Mouse (Mus musculus) megakaryocyte, embryonic 14.5 days (primary cell): ENCODE results near the gene Atrip. TPM values are rescaled to one million over a fixed set of nuclear protein-coding genes. Genes with fewer than 3 reads are reported as not detected.

Source experiments
- H3K27me3 ChIP-seq: replicated peaks from 2 replicates; pipeline ENCODE3; 2012; ENCODE audit warnings: inconsistent platforms
- H3K36me3 ChIP-seq: replicated peaks from 2 replicates; pipeline ENCODE3; 2012; ENCODE audit warnings: low read length, inconsistent platforms, mixed read lengths
- H3K4me1 ChIP-seq: 2 replicates; pipeline ENCODE4 v1.6.1; 2012; ENCODE audit warnings: inconsistent platforms
- H3K4me3 ChIP-seq: replicated peaks from 2 replicates; pipeline ENCODE3; 2012; ENCODE audit warnings: moderate library complexity, mild to moderate bottlenecking, inconsistent platforms
- H3K9me3 ChIP-seq: 2 replicates; pipeline ENCODE4 v1.6.1; 2012; ENCODE audit warnings: inconsistent platforms
- FLI1 ChIP-seq: IDR thresholded peaks from 2 replicates; pipeline ENCODE4 v1.6.1; 2012; ENCODE audit warnings: low read length, inconsistent platforms, mixed read lengths
- GATA1 ChIP-seq: IDR thresholded peaks from 3 replicates; pipeline ENCODE4 v1.6.1; 2012; ENCODE audit warnings: mixed read lengths, low read length, inconsistent platforms, borderline replicate concordance
- polyA plus RNA-seq: library from polyadenylated mRNA; stranded (reverse); fragments of >175 nt; gene quantifications from 2 replicates; pipeline ENCODE4 v1.2.3, GENCODE M21; 2012; ENCODE audit warnings: low replicate concordance; ENCODE audit not compliant: insufficient read depth

Gene Atrip
- polyA plus RNA-seq, 1 experiment = 2.8 TPM

DNA sequence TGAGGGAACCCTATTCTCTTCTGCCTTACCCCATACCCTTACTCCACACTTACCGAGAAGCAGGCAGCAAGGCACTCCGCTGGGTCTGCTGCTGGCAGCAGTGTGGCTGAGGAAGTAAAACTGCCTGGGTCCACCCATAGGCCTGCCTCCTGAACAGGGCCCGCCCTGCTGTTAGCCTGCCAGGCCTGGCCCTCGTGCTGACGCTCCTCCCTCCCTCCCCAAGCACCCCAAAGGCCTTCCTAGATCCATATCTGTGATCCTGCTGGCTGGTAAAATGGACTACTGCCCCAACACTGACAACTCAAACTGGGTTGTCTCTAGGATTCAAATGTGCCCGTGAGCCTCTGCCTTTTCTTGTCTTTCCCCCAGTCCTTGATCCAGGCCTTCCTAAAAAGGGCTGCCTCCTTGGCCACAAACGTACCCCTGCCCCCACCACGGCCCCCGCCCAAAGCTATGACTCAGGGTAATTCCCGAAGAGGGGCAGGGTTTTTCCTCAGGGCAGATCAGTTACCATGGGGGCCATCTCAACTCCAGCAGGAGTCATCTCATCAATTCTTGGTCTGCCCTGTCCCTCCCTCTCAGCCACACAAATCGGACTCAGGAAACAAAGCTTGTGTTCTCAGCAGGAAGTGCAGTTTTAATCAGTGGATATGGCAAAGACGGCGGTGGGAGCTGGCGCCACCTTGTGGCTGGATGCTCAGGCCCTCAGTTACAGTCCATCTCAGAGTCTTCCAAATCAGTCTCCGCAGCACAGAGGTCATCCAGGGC lies 14.6 kb downstream of the Atrip start, which contains the start of gene Trex1:
TSS of gene Trex1 (minus strand) at position 599 of the 768 bp plus-strand sequence.
- Histone ChIP-seq H3K4me3 (peak within 1 kb of the TSS; percentile 90), H3K4me1 (peaks cover 67% of the 10 kb centered on the region), H3K9me3 (no peaks in the 10 kb centered on the region)

DNA sequence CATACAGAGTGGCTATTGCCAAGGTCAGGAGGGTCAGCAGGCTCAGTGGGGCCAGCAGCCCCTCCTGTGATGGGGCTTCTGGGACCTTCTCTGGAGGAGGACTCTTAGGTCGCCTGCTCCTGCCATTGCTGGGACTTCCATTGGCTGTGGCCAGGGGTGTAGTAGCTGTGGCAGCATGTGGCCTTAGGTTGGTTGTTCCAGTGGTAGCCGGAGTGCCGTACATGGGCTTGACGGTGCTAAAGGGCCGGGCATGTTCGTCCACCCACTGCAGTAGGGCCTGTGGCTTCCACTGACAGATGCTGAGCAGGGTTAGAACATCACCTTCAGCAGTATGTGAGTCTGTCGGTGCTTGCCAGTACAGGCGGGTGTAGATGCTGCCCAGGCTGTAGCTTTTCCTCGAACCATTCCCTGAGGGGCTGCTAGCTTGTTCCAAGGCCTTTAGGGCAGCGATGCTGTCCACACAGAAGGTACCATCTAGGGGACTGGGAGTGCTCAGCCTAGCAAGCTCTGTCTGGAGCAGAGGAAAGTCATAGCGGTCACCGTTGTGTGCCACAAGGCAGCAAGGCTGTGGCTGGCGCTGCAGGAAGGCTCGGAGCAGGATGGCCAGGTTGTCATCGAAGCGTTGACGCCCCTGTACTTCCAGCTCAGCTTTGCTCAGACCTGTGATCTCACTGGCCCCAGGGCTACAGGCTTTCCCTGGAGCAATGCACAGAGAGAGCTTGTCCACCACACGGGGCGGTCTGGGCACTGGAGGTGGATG lies 15.7 kb downstream of the Atrip start:
- H3K4me3 ChIP-seq = peak overlapping the region; percentile 90
- H3K4me1 ChIP-seq = peaks cover 78% of the 10 kb centered on the region
- peaks cover 72% of the 10 kb centered on the region for H3K36me3 ChIP-seq

More for the DNA sequence above, 14.6 kb downstream of the Atrip start, which contains the start of gene Trex1:
- H3K27me3 ChIP-seq = no peaks in the 10 kb centered on the region
- no peak for TF ChIP-seq FLI1
- H3K36me3 ChIP-seq = peaks cover 81% of the 10 kb centered on the region

DNA sequence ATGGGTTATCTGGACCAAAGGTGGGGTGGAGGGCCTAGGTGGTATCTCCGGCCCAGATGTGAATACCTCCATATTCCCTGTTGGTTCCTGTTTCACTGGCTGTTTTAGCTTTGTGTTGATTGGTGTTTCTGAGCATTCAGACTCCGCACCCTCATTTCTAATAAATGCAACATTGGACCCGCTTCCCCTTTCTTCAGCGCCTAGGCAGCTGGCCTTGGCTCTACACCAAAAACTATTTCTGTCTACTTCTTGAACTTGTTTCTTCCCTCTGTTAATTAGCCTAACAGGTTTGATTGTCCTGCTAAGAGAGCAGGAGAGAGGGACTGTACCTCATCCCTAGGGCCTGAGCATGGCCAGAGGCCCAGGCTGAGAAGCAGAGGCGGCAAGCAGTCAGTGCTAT lies 16.4 kb downstream of the Atrip start:
- Histone ChIP-seq H3K4me3 (peak overlapping the region; percentile 90), H3K4me1 (peaks cover 85% of the 10 kb centered on the region), H3K36me3 (peaks cover 72% of the 10 kb centered on the region), H3K27me3 (no peaks in the 10 kb centered on the region), H3K9me3 (no peaks in the 10 kb centered on the region)
- TF ChIP-seq FLI1 (no peak), GATA1 (no peak)

More for the DNA sequence above, 15.7 kb downstream of the Atrip start:
- Histone ChIP-seq H3K9me3 (no peaks in the 10 kb centered on the region), H3K27me3 (no peaks in the 10 kb centered on the region)
- TF ChIP-seq GATA1 = no peak
- no peak for TF ChIP-seq FLI1

DNA sequence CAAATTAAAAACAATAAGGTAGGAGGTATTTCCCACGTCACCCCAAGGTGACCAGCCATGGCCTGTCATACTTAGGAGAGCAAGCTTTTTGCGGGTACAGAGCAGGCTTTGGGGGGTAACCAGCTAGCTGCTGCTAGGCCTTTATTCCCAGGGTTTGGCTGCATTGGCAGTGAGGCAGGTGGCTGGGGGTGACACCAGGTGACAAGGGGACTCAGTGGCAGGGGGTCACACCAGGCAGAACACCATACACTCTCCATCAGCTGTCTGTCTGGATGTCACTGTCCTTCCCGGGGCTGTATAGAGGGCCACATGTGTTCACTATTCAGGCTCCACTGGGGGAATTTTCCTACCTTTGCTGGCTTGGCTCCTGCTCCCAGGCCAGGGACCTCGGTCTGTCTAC lies 17.0 kb downstream of the Atrip start:
- no peaks in the 10 kb centered on the region for H3K27me3 ChIP-seq
- H3K36me3 ChIP-seq = peaks cover 72% of the 10 kb centered on the region
- H3K4me1 ChIP-seq = peaks cover 91% of the 10 kb centered on the region
- H3K4me3 ChIP-seq = peak overlapping the region; percentile 79
- TF ChIP-seq GATA1 = no peak
- TF ChIP-seq FLI1 = no peak
- H3K9me3 ChIP-seq = no peaks in the 10 kb centered on the region

DNA sequence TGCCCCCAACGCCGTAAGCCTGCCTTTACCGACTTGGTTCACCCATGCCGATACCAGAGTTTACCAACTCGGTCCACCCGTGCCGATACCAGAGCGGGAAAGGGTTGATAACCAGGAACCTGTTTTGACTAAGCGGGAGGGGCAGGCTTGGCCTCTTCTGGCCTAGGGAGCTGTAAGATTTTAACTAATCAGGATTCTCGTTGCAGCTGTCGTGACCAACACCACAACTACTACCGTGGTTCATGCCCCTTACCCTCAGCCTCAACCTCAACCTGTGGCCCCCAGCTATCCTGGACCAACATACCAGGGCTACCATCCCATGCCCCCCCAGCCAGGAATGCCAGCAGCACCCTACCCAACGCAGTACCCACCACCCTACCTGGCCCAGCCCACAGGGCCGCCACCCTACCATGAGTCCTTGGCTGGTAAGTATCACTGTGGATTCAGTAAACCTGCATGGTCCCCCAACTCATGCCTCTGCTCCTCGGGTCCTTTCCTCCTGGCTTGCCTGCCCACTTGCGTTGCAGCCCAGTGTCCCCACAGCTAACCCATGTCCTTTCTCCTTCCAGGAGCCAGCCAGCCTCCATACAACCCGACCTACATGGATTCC lies 17.7 kb downstream of the Atrip start:
- TF ChIP-seq GATA1 (no peak), FLI1 (no peak)
- no peaks in the 10 kb centered on the region for H3K9me3 ChIP-seq
- peak overlapping the region; percentile 78 for H3K4me3 ChIP-seq
- H3K36me3 ChIP-seq = peaks cover 74% of the 10 kb centered on the region
- H3K4me1 ChIP-seq = peaks cover 98% of the 10 kb centered on the region
- no peaks in the 10 kb centered on the region for H3K27me3 ChIP-seq

DNA sequence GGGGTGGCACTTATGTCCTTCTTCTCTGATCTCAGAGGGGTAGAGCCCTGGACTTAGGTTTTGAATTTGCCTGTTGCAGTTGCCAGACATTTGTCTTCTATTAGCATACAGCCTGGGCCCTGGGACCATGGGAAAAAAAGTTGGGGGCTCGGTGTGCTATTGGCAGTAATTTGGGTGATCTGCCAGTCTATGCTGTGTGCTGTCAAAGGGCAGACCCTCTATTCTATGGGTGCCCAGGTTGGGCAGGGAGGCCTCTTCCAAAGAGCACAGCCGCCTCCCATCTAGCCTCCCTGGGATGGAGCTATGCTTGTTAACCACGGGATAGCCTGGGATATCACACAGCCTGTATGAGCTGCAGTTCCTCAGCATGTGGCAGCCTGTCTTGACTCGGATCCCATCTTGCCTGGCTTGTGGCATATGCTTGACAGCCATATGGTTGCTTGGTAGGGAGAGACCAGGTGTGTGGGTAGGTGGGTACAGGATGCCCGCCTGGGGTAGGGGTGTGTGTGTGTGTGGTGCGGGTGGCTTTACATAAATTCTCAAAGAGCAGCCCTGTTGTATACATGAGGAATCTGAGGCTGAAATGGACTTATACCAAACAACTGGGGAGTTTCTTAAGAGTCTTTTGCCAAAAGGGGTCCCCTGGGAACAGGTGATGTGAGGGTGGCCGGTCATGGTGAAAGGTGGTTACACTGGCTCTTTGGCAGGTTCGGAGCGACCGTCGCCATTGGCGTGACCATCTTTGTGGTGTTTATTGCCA lies 18.5 kb downstream of the Atrip start:
- no peak for TF ChIP-seq GATA1
- no peak for TF ChIP-seq FLI1
- no peaks in the 10 kb centered on the region for H3K27me3 ChIP-seq
- peak overlapping the region; percentile 87 for H3K4me3 ChIP-seq
- H3K9me3 ChIP-seq = no peaks in the 10 kb centered on the region
- peaks cover 71% of the 10 kb centered on the region for H3K36me3 ChIP-seq
- H3K4me1 ChIP-seq = peaks cover 100% of the 10 kb centered on the region

DNA sequence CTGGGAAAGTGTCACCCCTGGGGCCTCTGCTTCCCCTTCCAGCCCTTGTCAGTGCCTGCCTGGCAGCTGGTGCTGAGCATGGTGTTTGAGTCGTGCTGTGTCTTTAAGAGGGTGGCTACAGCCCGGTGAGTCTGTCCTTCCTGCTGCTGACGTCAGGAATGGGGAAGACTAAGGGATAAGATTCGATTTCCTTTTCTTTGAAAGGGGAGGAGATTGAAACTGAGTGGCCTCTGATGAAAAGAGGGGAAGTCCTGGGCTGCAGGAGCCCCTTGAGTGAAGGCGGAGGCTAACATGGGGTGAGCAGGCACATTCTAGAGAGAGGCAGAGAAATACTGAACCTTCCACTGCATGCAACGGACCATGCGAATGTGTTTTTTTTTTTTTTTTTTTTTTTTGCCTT lies 19.2 kb downstream of the Atrip start:
- H3K27me3 ChIP-seq = no peaks in the 10 kb centered on the region
- no peak for TF ChIP-seq FLI1
- TF ChIP-seq GATA1 = no peak
- peaks cover 71% of the 10 kb centered on the region for H3K36me3 ChIP-seq
- H3K4me1 ChIP-seq = peaks cover 100% of the 10 kb centered on the region
- H3K9me3 ChIP-seq = no peaks in the 10 kb centered on the region
- H3K4me3 ChIP-seq = peak overlapping the region; percentile 87

DNA sequence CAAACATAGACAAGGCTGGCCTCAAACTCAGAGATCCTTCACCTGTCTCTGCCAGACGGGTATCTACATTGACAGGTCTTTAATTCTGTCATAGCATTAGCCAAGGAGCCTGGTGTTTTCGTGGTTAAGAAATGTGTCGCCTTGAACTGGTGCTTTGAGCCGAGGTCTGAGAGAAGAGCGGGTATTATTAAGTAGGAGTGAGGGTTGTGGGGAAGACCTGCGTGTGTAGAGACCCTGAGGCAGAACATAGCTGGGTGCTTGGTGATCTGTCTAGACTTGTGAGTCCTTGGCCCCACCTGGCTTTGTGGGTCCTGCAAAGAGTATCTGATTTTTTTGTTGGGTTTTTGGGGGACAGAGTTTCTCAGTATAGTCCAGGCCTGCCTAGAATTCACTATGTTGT lies 20.1 kb downstream of the Atrip start:
- no peak for TF ChIP-seq GATA1
- TF ChIP-seq FLI1 = no peak
- Histone ChIP-seq H3K27me3 (no peaks in the 10 kb centered on the region), H3K4me3 (no peak overlapping the region), H3K9me3 (no peaks in the 10 kb centered on the region), H3K36me3 (peaks cover 73% of the 10 kb centered on the region), H3K4me1 (peaks cover 100% of the 10 kb centered on the region)

DNA sequence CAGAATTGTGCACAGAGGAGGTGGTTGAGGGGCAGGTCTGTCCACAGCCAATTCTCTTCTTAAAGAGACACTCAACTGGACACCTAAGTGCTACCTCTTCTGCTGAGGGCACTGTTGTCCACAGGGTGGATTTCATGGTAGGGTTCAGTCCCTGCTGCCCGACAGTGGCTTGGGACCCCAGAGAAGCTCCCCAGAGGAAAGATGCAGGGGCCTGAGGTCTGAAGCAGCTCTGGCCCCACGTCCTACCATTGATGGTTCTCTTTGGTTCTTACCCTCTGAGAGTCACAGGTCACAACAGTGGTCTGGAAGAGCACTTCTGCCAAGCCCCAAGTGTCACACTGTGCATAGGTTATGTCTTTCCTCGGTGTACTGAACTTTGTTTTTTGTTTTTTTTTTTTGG lies 20.6 kb downstream of the Atrip start:
- H3K9me3 ChIP-seq = no peaks in the 10 kb centered on the region
- peaks cover 73% of the 10 kb centered on the region for H3K36me3 ChIP-seq
- peaks cover 99% of the 10 kb centered on the region for H3K4me1 ChIP-seq
- H3K27me3 ChIP-seq = no peaks in the 10 kb centered on the region
- H3K4me3 ChIP-seq = no peak overlapping the region
- TF ChIP-seq FLI1 (no peak), GATA1 (no peak)
